Mouse (Mus musculus) midbrain, embryonic 10.5 days (tissue): ENCODE results near the gene Grk1. TPM values are rescaled to one million over a fixed set of nuclear protein-coding genes. Genes with fewer than 3 reads are reported as not detected.

Source experiments
- DNase-seq: peaks from one replicate; pipeline ENCODE4 v3.0.0-alpha.2; 2017; ENCODE audit warnings: low spot score
- H3K27ac ChIP-seq: fragments of 300-500 bp; sonication (generic); replicated peaks from 2 replicates; pipeline ENCODE4 v1.5.1; 2016; ENCODE audit warnings: mild to moderate bottlenecking
- H3K27me3 ChIP-seq: fragments of 300-500 bp; sonication (generic); 2 replicates; pipeline ENCODE4 v1.6.1; 2016; ENCODE audit warnings: low read depth, mild to moderate bottlenecking; ENCODE audit not compliant: poor library complexity, severe bottlenecking
- H3K36me3 ChIP-seq: fragments of 300-500 bp; sonication (generic); 2 replicates; pipeline ENCODE4 v1.6.1; 2016; ENCODE audit warnings: mild to moderate bottlenecking, moderate library complexity
- H3K4me1 ChIP-seq: fragments of 300-500 bp; sonication (generic); 2 replicates; pipeline ENCODE4 v1.6.1; 2016
- H3K4me3 ChIP-seq: fragments of 300-500 bp; sonication (generic); 2 replicates; pipeline ENCODE4 v1.5.1; 2016; ENCODE audit warnings: mild to moderate bottlenecking, moderate library complexity
- H3K9me3 ChIP-seq: fragments of 300-500 bp; sonication (generic); replicated peaks from 2 replicates; pipeline ENCODE4 v1.6.1; 2016; ENCODE audit warnings: mild to moderate bottlenecking
- WGBS: fragments of 180-500 bp; shearing (Covaris S2); methylation state at CpG from one replicate; pipeline ENCODE4 v1.1.7; 2016; 5-methylcytosine and 5-hydroxymethylcytosine counted together
- polyA plus RNA-seq: library from polyadenylated mRNA; unstranded; fragments of >200 nt; fragmentation: Nextera tagmentation; extraction: Ambion mirVana; gene quantifications from 2 replicates; pipeline ENCODE4 v1.2.1, GENCODE M21; 2016

The Grk1 gene
- polyA plus RNA-seq, 1 experiment from 2014 or later = not detected

DNA sequence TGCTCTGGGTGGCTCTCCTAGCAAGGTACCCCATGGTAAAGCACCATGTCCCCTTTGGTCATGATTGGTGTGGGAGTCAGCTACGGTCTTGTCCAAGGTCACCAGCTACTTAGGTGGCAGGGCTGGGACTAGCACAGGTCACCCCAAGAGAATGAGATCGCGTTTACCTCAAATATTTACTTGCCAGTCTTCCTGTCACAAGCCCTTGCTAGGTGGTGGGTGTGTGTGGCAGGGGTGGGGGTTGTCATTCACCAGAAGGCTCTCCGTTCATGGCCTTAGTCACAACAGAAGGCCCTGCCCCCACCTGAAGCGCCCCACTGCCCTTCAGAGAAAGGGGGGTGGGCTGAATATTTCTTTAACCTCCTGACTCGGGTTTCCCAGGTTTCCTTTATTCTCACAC is 1.4 kb upstream of the Grk1 start:
- DNase-seq = no peak
- H3K4me1 ChIP-seq = no peaks in the 10 kb centered on the region
- 82% methylated on average over 6 of the region's 6 CpGs for WGBS
- H3K27ac ChIP-seq = no peak overlapping the region
- no peaks in the 10 kb centered on the region for H3K9me3 ChIP-seq
- H3K36me3 ChIP-seq = no peaks in the 10 kb centered on the region
- no peak overlapping the region for H3K4me3 ChIP-seq
- H3K27me3 ChIP-seq = no peaks in the 10 kb centered on the region

DNA sequence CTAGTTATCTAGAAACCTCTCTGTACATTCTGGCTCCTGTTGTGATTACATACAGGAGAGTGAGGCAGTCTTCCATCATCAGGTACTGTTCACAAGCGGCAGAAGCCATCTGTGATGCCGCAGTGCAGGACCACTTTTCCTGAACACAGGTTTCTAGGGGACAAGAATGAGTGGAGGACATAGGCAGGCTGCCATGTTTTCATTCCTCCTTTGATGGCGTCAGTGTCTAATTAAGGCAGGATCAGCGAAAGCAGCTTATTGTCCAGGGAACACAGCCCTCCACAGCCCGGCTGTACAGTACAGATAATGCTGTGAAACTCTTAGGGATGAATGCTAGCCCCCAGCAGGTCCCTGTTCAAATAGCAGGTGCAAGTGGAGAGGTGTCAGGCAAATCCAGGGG is 1.1 kb downstream of the Grk1 start:
- no peak for DNase-seq
- H3K27me3 ChIP-seq = no peaks in the 10 kb centered on the region
- H3K9me3 ChIP-seq = no peaks in the 10 kb centered on the region
- no peak overlapping the region for H3K4me3 ChIP-seq
- no peaks in the 10 kb centered on the region for H3K4me1 ChIP-seq
- no peak overlapping the region for H3K27ac ChIP-seq
- 85% methylated on average over 5 of the region's 5 CpGs for WGBS
- H3K36me3 ChIP-seq = no peaks in the 10 kb centered on the region

DNA sequence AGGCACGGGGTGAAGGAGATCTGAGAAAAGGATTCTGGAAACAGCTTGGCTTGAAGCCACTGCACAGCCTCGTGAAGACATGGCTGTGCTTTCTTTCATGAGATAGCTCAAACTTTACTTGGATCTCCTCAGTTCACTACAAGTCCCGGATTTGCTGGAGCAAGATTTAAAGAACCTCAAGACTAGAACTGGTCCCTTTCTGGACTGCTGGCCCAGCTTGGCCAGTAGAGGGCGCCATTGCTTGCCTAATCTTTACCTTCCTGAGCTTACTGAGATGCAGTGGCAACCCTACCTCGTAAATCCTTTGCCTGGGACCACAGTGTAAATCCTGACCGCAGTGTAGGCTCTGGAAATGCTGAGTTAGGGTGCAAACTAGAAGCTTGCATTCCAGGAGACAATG is 6.7 kb downstream of the Grk1 start:
- H3K4me3 ChIP-seq = no peak overlapping the region
- H3K9me3 ChIP-seq = no peaks in the 10 kb centered on the region
- WGBS = 32% methylated on average over 6 of the region's 6 CpGs
- no peaks in the 10 kb centered on the region for H3K27me3 ChIP-seq
- no peaks in the 10 kb centered on the region; the same call in 1 of the 2 replicates for H3K4me1 ChIP-seq
- H3K36me3 ChIP-seq = no peaks in the 10 kb centered on the region
- H3K27ac ChIP-seq = no peak overlapping the region
- DNase-seq = peak; percentile 76

DNA sequence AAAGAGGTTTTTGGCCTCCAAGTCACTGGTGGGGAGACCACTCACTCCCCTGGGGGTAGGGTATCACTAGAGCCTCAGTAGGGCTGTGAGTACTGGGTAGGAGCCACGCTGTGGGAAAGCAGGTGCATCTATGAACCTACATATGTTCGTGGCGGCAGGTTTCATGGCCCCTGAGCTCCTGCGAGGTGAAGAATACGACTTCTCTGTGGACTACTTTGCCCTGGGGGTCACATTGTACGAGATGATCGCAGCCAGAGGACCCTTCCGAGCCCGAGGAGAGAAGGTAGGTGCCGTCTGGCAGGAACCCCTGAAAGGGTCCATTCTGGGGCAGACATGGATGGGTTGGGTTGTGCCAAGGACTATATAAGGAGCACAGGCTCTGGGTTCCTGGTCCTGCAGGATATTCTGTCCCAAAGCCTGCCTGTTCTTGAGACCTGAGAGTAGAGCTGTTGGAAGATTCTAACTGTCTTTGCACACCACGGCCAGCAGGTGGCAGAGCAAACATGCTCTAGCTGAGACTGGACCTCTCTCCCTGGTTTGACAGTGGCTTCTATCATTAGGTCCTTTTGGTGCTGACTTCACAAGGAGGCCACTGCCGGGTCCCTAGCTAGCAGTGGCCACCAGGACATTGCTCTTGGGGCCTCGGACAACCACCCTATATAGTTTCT is 8.1 kb downstream of the Grk1 start:
- H3K4me1 ChIP-seq = no peaks in the 10 kb centered on the region; the same call in 1 of the 2 replicates
- 65% methylated on average over 13 of the region's 13 CpGs for WGBS
- H3K9me3 ChIP-seq = no peaks in the 10 kb centered on the region
- H3K4me3 ChIP-seq = no peak overlapping the region
- DNase-seq = peak; percentile 62
- no peaks in the 10 kb centered on the region for H3K36me3 ChIP-seq
- H3K27me3 ChIP-seq = no peaks in the 10 kb centered on the region
- no peak overlapping the region for H3K27ac ChIP-seq

DNA sequence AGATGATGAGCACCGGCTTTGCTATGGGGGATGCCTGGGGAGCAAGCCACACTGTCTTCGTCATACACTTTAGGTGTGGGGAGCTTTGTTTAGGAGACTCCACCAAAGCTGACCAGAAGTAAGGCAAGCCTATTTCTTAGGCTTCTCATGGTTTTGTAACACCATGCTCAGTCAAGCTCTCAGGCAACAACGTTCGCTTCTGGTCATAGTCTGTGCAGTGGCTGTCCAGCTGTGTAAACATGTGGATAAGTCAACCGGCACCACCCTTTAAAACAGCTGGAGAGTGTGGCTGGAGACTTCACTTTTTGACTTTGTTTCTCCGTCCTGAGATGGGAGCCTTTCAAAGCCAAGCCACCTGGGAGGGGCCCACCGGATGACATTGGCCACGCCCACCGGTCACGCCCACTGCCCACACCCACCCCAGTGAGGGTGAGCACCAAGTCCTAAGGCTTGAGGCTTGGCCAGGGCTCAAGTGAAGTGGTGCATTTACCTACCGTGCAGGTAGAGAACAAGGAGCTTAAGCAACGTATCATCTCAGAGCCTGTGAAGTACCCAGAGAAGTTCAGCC is 9.0 kb downstream of the Grk1 start:
- H3K27me3 ChIP-seq = no peaks in the 10 kb centered on the region
- H3K4me3 ChIP-seq = no peak overlapping the region
- H3K36me3 ChIP-seq = no peaks in the 10 kb centered on the region
- no peaks in the 10 kb centered on the region for H3K9me3 ChIP-seq
- no peak for DNase-seq
- 63% methylated on average over 12 of the region's 12 CpGs for WGBS
- no peak overlapping the region for H3K27ac ChIP-seq
- H3K4me1 ChIP-seq = no peaks in the 10 kb centered on the region; the same call in 1 of the 2 replicates

DNA sequence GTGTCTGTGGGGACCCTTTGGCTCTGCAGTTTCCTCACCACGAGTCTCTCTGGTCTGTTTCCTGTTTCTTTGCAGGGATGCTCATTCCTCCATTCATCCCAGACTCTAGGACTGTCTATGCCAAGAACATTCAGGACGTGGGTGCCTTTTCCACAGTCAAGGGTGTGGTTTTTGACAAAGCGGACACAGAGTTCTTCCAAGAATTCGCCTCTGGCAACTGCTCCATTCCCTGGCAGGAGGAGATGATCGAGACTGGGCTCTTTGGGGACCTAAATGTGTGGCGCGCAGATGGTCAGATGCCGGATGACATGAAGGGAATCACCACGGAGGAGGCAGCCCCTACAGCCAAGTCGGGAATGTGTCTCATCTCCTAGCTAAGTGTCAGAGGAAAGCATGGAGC is 11.0 kb downstream of the Grk1 start:
- Histone ChIP-seq H3K4me3 (no peak overlapping the region), H3K27me3 (no peaks in the 10 kb centered on the region), H3K27ac (no peak overlapping the region), H3K9me3 (no peaks in the 10 kb centered on the region), H3K4me1 (no peaks in the 10 kb centered on the region; the same call in 1 of the 2 replicates), H3K36me3 (no peaks in the 10 kb centered on the region)
- DNase-seq = no peak
- WGBS = 84% methylated on average over 10 of the region's 10 CpGs

DNA sequence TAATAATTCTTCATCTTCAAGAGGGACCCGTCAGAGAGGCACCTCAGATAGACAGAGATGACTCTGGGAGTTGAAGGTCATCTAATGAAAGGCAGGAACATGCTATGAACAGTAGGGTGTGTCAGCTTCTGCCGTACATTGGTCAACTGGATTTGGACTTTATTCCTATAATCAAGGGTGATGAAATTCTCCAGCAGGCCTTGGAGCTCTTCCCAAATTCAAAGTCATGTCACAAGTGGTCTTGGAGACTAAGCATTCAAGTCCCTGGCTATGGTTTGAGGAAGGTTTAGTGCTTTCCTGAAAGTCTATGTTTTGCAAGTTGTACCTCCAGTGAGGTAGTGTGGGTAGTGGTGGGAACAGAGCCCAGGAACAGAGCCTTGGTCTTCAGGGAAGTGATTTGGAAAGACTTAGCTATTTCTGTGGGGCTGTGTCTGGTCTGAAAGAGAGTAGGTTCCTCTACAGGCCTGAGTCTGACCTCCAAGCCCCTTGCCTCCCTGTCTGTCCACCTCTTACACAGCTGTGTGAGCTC is 14.3 kb downstream of the Grk1 start:
- Histone ChIP-seq H3K4me3 (no peak overlapping the region), H3K9me3 (no peaks in the 10 kb centered on the region), H3K4me1 (no peaks in the 10 kb centered on the region), H3K36me3 (no peaks in the 10 kb centered on the region), H3K27me3 (no peaks in the 10 kb centered on the region), H3K27ac (no peak overlapping the region)
- no peak for DNase-seq
- 80% methylated on average over 2 of the region's 2 CpGs for WGBS

DNA sequence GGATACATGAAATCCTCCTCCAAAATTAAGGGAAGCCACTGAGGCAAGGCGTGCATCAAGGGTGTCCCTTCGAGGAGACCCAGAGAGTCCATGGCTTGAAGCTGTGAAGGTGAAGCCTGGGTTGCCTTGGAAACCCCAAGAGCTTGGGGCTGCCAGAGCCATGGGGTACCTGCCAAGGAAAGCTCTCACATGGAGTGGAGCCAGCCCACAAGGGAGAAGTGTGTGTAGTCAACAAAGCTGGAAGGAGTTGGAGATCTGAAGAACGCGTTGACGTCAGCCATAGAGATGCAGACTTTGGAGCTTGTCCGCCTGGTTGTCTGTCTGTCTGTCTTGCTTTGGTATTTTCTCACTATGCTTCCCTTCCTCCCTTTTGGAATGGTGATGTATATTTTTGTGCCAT is 16.1 kb downstream of the Grk1 start:
- no peak for DNase-seq
- Histone ChIP-seq H3K9me3 (no peaks in the 10 kb centered on the region), H3K27ac (no peak overlapping the region), H3K36me3 (no peaks in the 10 kb centered on the region), H3K4me1 (no peaks in the 10 kb centered on the region), H3K4me3 (no peak overlapping the region), H3K27me3 (no peaks in the 10 kb centered on the region)
- 93% methylated on average over 6 of the region's 6 CpGs for WGBS

DNA sequence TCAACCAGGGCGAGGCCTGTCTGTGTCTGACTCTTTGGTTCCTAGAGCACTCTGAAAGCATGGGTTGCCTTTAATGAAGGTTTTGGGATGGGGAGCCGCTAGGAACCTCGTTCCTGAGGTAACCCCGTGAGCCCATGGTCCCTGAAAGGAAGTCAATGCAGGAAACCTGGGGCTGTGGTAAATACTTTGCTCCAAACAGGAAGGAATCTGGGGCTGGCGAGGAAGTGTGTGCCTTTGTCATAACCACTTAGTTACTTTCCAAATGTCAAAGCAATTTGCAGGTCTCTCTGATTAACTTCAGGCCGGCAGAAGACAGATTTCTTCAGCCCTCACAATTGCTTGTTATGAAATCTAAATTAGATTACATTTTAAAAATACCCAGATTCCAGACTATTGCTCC is 22.5 kb downstream of the Grk1 start:
- no peaks in the 10 kb centered on the region for H3K36me3 ChIP-seq
- H3K9me3 ChIP-seq = no peaks in the 10 kb centered on the region
- H3K27ac ChIP-seq = no peak overlapping the region
- H3K4me1 ChIP-seq = no peaks in the 10 kb centered on the region
- no peak for DNase-seq
- H3K4me3 ChIP-seq = no peak overlapping the region
- WGBS = 81% methylated on average over 6 of the region's 6 CpGs
- no peaks in the 10 kb centered on the region for H3K27me3 ChIP-seq

DNA sequence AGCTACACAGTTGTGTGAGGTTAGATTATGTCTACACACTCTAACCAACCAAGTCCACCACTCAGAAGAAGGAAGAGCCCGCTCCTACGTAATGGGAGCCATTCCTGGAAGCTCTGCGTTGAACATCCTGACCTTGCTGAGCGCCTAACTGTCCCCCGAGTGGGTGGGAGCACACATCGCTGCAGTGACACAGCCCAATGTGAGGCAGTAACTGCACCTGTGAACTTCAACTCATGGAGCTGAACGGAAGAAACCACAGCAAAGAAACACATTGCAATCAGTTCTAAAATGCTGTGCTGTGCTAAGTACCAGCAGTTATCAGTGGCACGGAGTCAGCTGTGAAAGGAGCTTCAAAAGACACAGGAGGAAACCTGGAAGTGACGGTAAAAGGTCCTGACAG is 23.3 kb downstream of the Grk1 start:
- Histone ChIP-seq H3K27me3 (no peaks in the 10 kb centered on the region), H3K4me1 (no peaks in the 10 kb centered on the region), H3K9me3 (no peaks in the 10 kb centered on the region), H3K27ac (no peak overlapping the region), H3K36me3 (no peaks in the 10 kb centered on the region), H3K4me3 (no peak overlapping the region)
- WGBS = 87% methylated on average over 9 of the region's 9 CpGs
- DNase-seq = no peak

DNA sequence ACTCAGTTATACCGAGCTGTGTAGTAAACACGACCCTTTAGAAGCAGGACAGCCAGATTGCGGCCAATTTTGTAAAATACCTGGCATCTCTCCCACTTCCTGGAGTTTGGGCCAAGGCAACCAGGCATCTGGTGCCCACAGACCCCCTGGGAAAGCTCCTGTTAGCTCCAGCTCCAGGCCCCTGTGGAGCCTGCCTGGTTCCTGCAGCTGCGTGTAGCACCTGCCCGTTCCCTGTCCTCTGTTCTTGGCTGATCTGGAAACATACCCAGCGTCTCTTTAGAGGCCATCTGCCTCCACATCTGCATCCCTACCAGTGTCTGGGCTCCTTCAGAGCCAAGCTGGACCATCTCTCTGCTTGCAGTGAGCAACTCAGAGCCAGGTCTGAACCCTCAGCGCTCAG is 25.5 kb downstream of the Grk1 start:
- Histone ChIP-seq H3K27ac (no peak overlapping the region), H3K4me3 (no peak overlapping the region), H3K4me1 (peaks cover 6% of the 10 kb centered on the region), H3K36me3 (no peaks in the 10 kb centered on the region), H3K27me3 (peaks cover 15% of the 10 kb centered on the region), H3K9me3 (no peaks in the 10 kb centered on the region)
- DNase-seq = no peak
- 88% methylated on average over 7 of the region's 7 CpGs for WGBS

DNA sequence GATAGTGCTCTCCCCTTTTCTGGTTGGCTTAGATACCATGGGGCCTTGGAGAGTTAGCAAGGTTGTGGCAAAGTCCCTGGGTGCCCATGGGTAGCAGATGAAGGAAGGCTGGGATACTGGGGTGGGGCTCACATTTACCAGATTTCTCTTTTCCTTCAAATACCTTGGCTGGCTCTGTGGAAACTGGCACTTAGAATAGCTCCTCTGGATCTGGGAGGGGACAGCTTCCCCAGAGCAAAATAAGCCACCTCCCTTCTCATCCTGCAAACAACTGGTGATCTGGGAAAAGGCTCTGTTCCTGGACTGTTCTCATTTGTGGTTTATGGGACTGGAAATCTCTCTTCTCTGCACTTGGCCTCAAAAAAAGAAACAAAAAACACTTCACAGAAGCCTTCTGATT is 26.0 kb downstream of the Grk1 start:
- no peaks in the 10 kb centered on the region for H3K9me3 ChIP-seq
- no peak for DNase-seq
- no peak overlapping the region for H3K27ac ChIP-seq
- H3K36me3 ChIP-seq = no peaks in the 10 kb centered on the region
- H3K4me1 ChIP-seq = peaks cover 11% of the 10 kb centered on the region
- peaks cover 19% of the 10 kb centered on the region for H3K27me3 ChIP-seq
- H3K4me3 ChIP-seq = no peak overlapping the region

DNA sequence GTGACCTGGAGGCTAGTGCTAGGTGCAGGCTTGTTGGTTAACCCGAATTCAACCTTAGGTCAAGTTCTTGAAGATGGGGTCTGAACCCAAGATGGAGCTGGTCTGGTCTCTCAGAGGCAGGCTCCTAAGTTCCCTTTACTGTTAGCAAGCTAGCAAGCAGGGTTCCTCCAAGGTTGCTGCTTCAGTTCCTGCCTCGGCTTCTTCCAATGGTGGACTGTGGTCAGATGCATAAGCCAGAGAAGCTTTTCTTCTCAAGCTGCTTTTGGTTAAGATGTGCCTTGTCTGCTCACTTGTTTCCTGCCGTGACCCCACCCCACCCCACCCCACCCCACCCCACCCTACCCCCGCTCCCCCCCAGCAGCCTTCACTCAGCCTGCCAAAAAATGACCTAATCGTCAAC is 28.2 kb downstream of the Grk1 start:
- no peak for DNase-seq
- WGBS = 86% methylated on average over 5 of the region's 5 CpGs
- H3K36me3 ChIP-seq = no peaks in the 10 kb centered on the region
- peaks cover 17% of the 10 kb centered on the region for H3K4me1 ChIP-seq
- no peaks in the 10 kb centered on the region for H3K9me3 ChIP-seq
- no peak overlapping the region for H3K27ac ChIP-seq
- no peak overlapping the region for H3K4me3 ChIP-seq
- H3K27me3 ChIP-seq = peaks cover 33% of the 10 kb centered on the region
